Mouse (Mus musculus): ENCODE measurements at regions not wholly inside any gene's neighbourhood (a gene's known extent, or its start where the extent isn't known, plus 50 kb on each side); places are given as distances from the start of the nearest gene placed in this dataset.

DNA sequence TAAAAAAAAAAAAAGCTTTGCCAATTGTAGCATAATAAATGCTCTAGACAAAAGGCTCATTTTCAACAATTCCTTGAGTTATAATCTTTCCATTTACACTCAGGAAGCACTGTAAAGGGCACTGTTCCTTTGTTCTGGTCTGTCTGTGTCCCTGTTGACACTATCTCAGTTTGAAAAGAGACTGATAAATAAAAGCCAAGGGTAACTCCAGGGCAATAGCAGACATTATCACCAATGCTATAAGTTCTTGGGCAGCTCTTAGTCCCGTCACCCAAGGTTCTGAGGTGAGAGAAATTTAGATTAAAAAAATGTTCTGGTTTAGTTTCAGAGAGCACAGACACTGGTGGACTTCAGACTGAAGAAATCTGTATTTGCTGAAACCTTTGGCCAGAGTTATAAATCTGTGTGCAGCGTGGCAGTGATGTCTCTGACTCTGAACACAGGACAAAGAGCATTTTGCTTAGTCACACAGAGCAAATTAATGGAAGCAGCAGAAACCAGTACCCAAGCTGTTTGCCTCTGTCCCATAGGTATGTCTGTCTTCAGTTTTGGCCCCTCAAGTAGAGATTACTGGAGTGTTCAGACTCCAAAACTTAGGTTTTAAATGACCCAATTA lies 57.6 kb upstream of the Apob start:
- no peak for DNase-seq (ENCODE audit: low read depth)

DNA sequence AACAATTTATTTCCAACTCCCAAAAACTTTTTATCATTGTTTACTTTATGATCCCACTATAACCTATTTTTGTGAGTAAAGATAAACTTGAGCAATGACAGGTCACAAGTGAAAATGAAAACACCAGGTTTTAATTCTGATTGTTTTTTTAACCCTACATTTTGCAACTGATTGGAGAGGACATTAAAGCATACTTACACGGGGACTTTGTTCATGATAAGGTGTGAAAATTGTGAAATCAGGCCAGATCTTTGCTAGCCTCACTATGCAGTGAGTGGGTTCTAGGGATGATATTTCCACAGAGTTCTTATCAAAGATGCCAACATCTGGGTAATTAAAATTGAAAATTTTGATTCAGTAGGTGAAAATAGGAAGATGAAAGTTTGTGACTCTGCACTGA lies 56.6 kb upstream of the Apob start:
- DNase-seq (ENCODE audit: low read depth), result no peak
